Mouse (Mus musculus): ENCODE results near the gene Cep68.

- TF ChIP-seq CTCF (conservative IDR thresholded peaks at IDR 0.05; ENCODE audit: low read length) = no peak
- TF ChIP-seq POU5F1 (IDR thresholded peaks at IDR 0.05; ENCODE audit: borderline replicate concordance, low read length) = no peak
These were observed 9.9 kb downstream of the Cep68 start for GRCm38 (mm10) chr11:20239279-20239861.
